Mouse (Mus musculus): Measurements from ENCODE around the gene Slc22a30.
"Not testable (repeated sequence)": the region's sequence is repeated elsewhere in the genome, so short reads cannot be mapped to it uniquely, and the experiment has no call there.

Gene Slc22a30

DNA sequence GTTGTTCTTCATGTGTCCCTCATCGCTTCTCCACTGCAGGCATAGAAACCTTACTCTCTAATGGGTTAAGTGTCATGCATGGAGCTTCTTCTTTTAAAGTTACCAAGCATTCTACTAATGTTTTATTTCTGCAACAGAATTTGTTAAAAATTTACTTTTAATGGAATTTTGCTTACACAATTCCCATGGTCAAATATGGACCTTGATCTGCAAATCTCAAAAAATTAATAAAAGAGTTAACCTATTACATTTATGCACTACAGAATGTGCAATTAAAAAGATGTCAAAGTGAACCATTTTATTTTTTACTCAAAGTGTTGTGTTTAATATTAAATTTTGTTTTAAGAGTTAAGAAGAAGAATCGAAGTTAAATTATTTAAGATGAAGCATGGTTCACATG, at the start of gene Slc22a30:
Gene Slc22a30, minus strand, starts transcription at position 101 of the 400 bp plus-strand sequence.
- not testable (repeated sequence) for DNase-seq

DNA sequence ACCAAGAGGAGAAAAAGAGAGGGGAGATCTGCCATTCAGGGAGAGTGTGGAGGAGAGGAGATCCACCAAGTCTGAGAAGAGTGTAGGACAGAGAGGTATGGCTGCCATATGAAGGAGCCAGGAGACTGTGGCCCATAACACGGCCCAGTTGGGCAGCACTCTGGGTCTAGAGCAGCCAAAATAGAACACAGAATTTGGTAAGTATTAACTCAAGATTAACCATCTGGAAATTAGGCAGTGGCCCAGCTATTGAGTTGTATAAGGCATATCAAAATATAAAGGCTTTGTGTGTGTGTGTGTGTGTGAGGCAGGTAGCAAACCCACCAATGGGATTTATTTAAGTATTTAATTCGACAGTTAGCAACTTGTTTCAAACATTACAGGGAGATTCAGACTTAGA, 43.4 kb upstream of the Slc22a30 start:
- DNase-seq = no peak

DNA sequence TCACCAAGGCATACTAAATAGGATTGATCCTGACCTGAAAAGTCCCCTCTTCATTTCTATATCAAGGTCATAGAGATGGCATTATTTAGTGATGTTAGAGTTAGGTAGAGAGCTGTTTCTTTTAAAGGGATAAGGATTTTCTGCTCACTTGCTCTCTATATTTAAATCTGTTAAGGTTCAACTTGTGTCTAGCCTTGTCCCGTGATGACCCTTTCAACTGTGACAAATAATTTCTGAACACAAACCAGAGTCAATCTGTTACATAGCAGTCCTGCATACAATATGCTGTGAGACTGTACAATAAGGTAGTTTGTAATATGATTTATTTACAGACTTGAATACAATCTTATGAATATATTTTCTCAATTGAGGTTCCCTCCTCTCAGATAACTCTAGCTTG, 42.6 kb upstream of the Slc22a30 start:
- no peak for DNase-seq

DNA sequence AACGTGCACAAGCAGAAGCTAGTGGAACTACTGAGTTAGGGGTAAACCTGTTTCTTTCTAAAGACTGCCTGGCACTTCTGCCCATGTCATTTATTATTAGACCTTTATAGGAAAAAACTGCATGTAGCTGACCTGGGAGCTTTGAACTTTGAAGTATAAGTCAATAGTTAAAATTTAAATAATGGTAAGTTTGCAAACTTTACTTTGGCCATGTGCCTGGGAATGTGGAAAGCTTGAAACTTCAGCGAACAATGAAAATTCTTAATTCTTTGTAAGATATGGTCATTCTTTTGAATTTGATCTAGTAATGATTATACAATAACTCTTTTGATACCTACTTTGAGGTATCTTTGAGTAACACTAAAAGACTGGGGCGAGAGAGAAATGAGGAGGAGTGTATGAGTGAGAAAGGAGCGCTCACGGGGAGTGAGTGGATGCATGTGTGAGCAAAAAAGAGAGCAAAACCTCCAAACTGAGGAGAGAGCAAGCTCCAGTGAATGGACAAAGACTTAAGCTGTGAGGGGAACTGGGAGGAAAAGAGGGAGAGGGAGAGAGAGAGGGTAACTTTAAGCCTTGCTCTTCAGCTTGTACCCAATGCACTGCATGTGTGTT, 26.2 kb upstream of the Slc22a30 start:
- DNase-seq = no peak

DNA sequence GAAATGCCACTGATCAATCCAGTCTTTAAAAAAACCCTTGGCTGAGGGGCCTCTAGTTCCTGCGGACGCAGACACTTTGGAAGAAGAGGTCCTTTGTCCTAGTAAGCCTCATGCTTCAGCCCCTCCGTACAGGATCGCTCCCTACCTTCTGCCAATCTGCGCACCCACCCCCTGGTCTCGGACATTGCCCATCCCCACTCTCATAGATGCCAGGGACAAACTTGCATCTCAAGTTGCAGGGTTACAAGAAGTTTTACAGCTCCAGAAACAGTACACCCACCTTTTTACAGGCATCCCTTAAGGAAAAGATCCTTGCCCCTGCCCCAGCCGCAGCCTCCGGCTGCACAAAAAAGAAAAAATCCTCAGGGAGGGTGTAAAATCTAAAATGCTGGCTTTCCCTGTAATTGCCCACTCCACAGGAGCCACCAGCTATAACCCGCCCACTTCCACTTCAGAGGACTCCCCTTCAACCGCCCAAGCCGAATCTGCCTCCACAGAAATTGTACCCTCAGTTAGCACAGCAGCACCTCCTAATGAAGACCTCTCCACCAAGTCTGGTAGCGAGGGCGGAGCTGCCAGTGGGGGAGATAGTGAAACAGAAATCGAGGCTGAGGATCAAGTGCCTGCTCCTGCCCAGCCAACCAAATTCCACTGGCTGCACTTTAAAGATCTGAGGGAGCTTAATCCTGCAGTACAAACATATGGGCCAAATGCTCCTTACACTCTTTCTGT, 2.5 kb upstream of the Slc22a30 start:
- DNase-seq = not testable (repeated sequence)
